Mouse (Mus musculus): Measurements from ENCODE around the gene Rapgef6.

Rapgef6 gene

GRCm38 (mm10) chr11:54522529-54523430 lies at the start of gene Rapgef6:
Gene Rapgef6 (plus strand): TSS chr11:54522847.
- DNase-seq = peak; percentile 97 to 98

GRCm38 (mm10) chr11:54478414-54478813 lies 44.2 kb upstream of the Rapgef6 start:
- no peak for DNase-seq

- DNase-seq = no peak
These were observed 36.6 kb upstream of the Rapgef6 start for GRCm38 (mm10) chr11:54486041-54486440.

GRCm38 (mm10) chr11:54491946-54492558 lies 30.6 kb upstream of the Rapgef6 start:
- no peak for DNase-seq

GRCm38 (mm10) chr11:54492559-54492958 lies 30.1 kb upstream of the Rapgef6 start:
- no peak for DNase-seq

GRCm38 (mm10) chr11:54499838-54500237 lies 22.8 kb upstream of the Rapgef6 start:
- no peak for DNase-seq

- DNase-seq = no peak
These were observed 20.0 kb upstream of the Rapgef6 start for GRCm38 (mm10) chr11:54502546-54503245.

GRCm38 (mm10) chr11:54513584-54513983 lies 9.1 kb upstream of the Rapgef6 start:
- DNase-seq = no peak

- DNase-seq = peak; percentile 3 to 33
These were observed 619 bp upstream of the Rapgef6 start for GRCm38 (mm10) chr11:54521927-54522528.

- DNase-seq = no peak
These were observed 869 bp downstream of the Rapgef6 start for GRCm38 (mm10) chr11:54523431-54524001.

- no peak for DNase-seq
These were observed 5.4 kb downstream of the Rapgef6 start for GRCm38 (mm10) chr11:54528002-54528401.

GRCm38 (mm10) chr11:54530391-54530790 lies 7.7 kb downstream of the Rapgef6 start:
- DNase-seq = no peak

GRCm38 (mm10) chr11:54530916-54531315 lies 8.3 kb downstream of the Rapgef6 start:
- no peak for DNase-seq

- DNase-seq = no peak
These were observed 11.2 kb downstream of the Rapgef6 start for GRCm38 (mm10) chr11:54533834-54534233.

- DNase-seq = peak; percentile 68 to 76
These were observed 12.2 kb downstream of the Rapgef6 start for GRCm38 (mm10) chr11:54534871-54535270.

GRCm38 (mm10) chr11:54539031-54539430 lies 16.4 kb downstream of the Rapgef6 start:
- no peak for DNase-seq

- DNase-seq = no peak
These were observed 16.8 kb downstream of the Rapgef6 start for GRCm38 (mm10) chr11:54539486-54539885.

- DNase-seq = no peak
These were observed 17.7 kb downstream of the Rapgef6 start for GRCm38 (mm10) chr11:54540328-54540727.

GRCm38 (mm10) chr11:54542414-54542813 lies 19.8 kb downstream of the Rapgef6 start:
- DNase-seq = no peak

- no peak for DNase-seq
These were observed 32.3 kb downstream of the Rapgef6 start for GRCm38 (mm10) chr11:54554970-54555369.

- DNase-seq = peak; percentile 10 to 27
These were observed 40.1 kb downstream of the Rapgef6 start for GRCm38 (mm10) chr11:54562761-54563160.

GRCm38 (mm10) chr11:54567959-54568358 lies 45.3 kb downstream of the Rapgef6 start:
- DNase-seq = no peak

- no peak for DNase-seq
These were observed 52.1 kb downstream of the Rapgef6 start for GRCm38 (mm10) chr11:54574741-54575140.

Measured in cerebellum, postnatal 36 days (tissue).